Mouse (Mus musculus) liver, embryonic 16.5 days (tissue): Measurements from ENCODE around the gene Kif6. TPM values are rescaled to one million over a fixed set of nuclear protein-coding genes. Genes with fewer than 3 reads are reported as not detected.

Experiments used
- ATAC-seq: fragments of 200-750 bp; cut with Nextera tagmentation; 2 replicates; pipeline ENCODE4 v1.8.0; 2017; ENCODE audit warnings: low read depth, mild to moderate bottlenecking, moderate number of reproducible peaks, moderate library complexity
- H3K27ac ChIP-seq: fragments of 300-500 bp; sonication (generic); 2 replicates; pipeline ENCODE4 v1.5.1; 2014; ENCODE audit warnings: mild to moderate bottlenecking, low read length
- H3K27me3 ChIP-seq: fragments of 300-500 bp; sonication (generic); 2 replicates; pipeline ENCODE4 v1.6.1; 2014; ENCODE audit warnings: low read depth, low read length, mixed read lengths; ENCODE audit not compliant: control insufficient read depth, insufficient read depth
- H3K36me3 ChIP-seq: fragments of 300-500 bp; sonication (generic); 2 replicates; pipeline ENCODE4 v1.6.1; 2014; ENCODE audit warnings: mild to moderate bottlenecking; ENCODE audit not compliant: control insufficient read depth, insufficient read depth
- H3K4me1 ChIP-seq: fragments of 300-500 bp; sonication (generic); 2 replicates; pipeline ENCODE4 v1.6.1; 2014; ENCODE audit warnings: low read depth, low read length, mixed read lengths; ENCODE audit not compliant: control insufficient read depth
- H3K4me2 ChIP-seq: fragments of 300-500 bp; sonication (generic); 2 replicates; pipeline ENCODE4 v1.6.1; 2014; ENCODE audit warnings: low read depth, low read length, mixed read lengths
- H3K4me3 ChIP-seq: fragments of 300-500 bp; sonication (generic); 2 replicates; pipeline ENCODE4 v1.5.1; 2014; ENCODE audit warnings: low read depth, mild to moderate bottlenecking, low read length
- H3K9ac ChIP-seq: fragments of 300-500 bp; sonication (generic); 2 replicates; pipeline ENCODE4 v1.6.1; 2014; ENCODE audit warnings: low read depth, low read length
- H3K9me3 ChIP-seq: fragments of 300-500 bp; sonication (generic); replicated peaks from 2 replicates; pipeline ENCODE4 v1.6.1; 2016; ENCODE audit warnings: low read length; ENCODE audit not compliant: control insufficient read depth
- WGBS: fragments of 180-500 bp; shearing (Covaris S2); extraction: QIAGEN DNeasy Blood & Tissue Kit; methylation state at CpG from one replicate; pipeline ENCODE4 v1.1.7; 2014; ENCODE audit not compliant: insufficient replicate concordance; 5-methylcytosine and 5-hydroxymethylcytosine counted together
- polyA plus RNA-seq: library from polyadenylated mRNA; unstranded; fragments of >200 nt; fragmentation: Nextera tagmentation; extraction: Ambion mirVana; gene quantifications from 2 replicates; pipeline ENCODE4 v1.2.1, GENCODE M21; 2015

Gene Kif6
- polyA plus RNA-seq, 1 experiment from 2014 or later, result 0.11 TPM

- no peak for ATAC-seq
- Histone ChIP-seq H3K27ac (no peak overlapping the region), H3K9ac (no peak overlapping the region), H3K9me3 (no peaks in the 10 kb centered on the region; the same call in 1 of the 2 replicates), H3K4me2 (no peak overlapping the region), H3K36me3 (no peaks in the 10 kb centered on the region), H3K4me3 (no peak overlapping the region), H3K27me3 (no peaks in the 10 kb centered on the region), H3K4me1 (no peaks in the 10 kb centered on the region)
- 59% methylated on average over 7 of the region's 7 CpGs for WGBS
These were observed 34.5 kb downstream of the Kif6 start for GRCm38 (mm10) chr17:49649394-49649793.

GRCm38 (mm10) chr17:49650366-49650765 is 35.4 kb downstream of the Kif6 start:
- no peak overlapping the region for H3K27ac ChIP-seq
- H3K27me3 ChIP-seq, result no peaks in the 10 kb centered on the region
- no peaks in the 10 kb centered on the region; the same call in 1 of the 2 replicates for H3K9me3 ChIP-seq
- WGBS, result 51% methylated on average over 4 of the region's 4 CpGs
- H3K4me1 ChIP-seq, result no peaks in the 10 kb centered on the region
- no peaks in the 10 kb centered on the region for H3K36me3 ChIP-seq
- H3K4me2 ChIP-seq, result no peak overlapping the region
- ATAC-seq, result no peak
- H3K4me3 ChIP-seq, result no peak overlapping the region
- H3K9ac ChIP-seq, result no peak overlapping the region

GRCm38 (mm10) chr17:49652357-49652756 is 37.4 kb downstream of the Kif6 start:
- Histone ChIP-seq H3K27me3 (no peaks in the 10 kb centered on the region), H3K27ac (no peak overlapping the region), H3K4me2 (no peak overlapping the region), H3K36me3 (no peaks in the 10 kb centered on the region), H3K4me1 (no peaks in the 10 kb centered on the region), H3K9me3 (no peaks in the 10 kb centered on the region; the same call in 1 of the 2 replicates), H3K4me3 (no peak overlapping the region), H3K9ac (no peak overlapping the region)
- no peak for ATAC-seq
- 46% methylated on average over 3 of the region's 3 CpGs for WGBS

- no peak for ATAC-seq
- H3K4me1 ChIP-seq, result no peaks in the 10 kb centered on the region
- 61% methylated on average over 5 of the region's 5 CpGs for WGBS
- H3K27me3 ChIP-seq, result no peaks in the 10 kb centered on the region
- H3K4me3 ChIP-seq, result no peak overlapping the region
- H3K27ac ChIP-seq, result no peak overlapping the region
- H3K36me3 ChIP-seq, result no peaks in the 10 kb centered on the region
- H3K9ac ChIP-seq, result no peak overlapping the region
- H3K4me2 ChIP-seq, result no peak overlapping the region
- no peaks in the 10 kb centered on the region; the same call in 1 of the 2 replicates for H3K9me3 ChIP-seq
These were observed 37.9 kb downstream of the Kif6 start for GRCm38 (mm10) chr17:49652800-49653199.

- no peaks in the 10 kb centered on the region for H3K9me3 ChIP-seq
- H3K9ac ChIP-seq, result no peak overlapping the region
- no peaks in the 10 kb centered on the region for H3K27me3 ChIP-seq
- H3K36me3 ChIP-seq, result no peaks in the 10 kb centered on the region
- H3K4me1 ChIP-seq, result no peaks in the 10 kb centered on the region
- ATAC-seq, result no peak
- no peak overlapping the region for H3K4me2 ChIP-seq
- no peak overlapping the region for H3K27ac ChIP-seq
- WGBS, result 64% methylated on average over 6 of the region's 6 CpGs
- no peak overlapping the region for H3K4me3 ChIP-seq
These were observed 46.7 kb downstream of the Kif6 start for GRCm38 (mm10) chr17:49661626-49662025.

- no peak for ATAC-seq
- Histone ChIP-seq H3K27me3 (no peaks in the 10 kb centered on the region), H3K36me3 (no peaks in the 10 kb centered on the region), H3K27ac (no peak overlapping the region), H3K4me3 (no peak overlapping the region), H3K9ac (no peak overlapping the region), H3K9me3 (no peaks in the 10 kb centered on the region), H3K4me2 (no peak overlapping the region), H3K4me1 (no peaks in the 10 kb centered on the region)
- whole genome bisulfite sequencing, result 67% methylated on average over 5 of the region's 5 CpGs
These were observed 51.8 kb downstream of the Kif6 start for GRCm38 (mm10) chr17:49666728-49667127.

- WGBS, result 60% methylated on average over 6 of the region's 6 CpGs
- no peak overlapping the region for H3K4me3 ChIP-seq
- no peaks in the 10 kb centered on the region for H3K9me3 ChIP-seq
- no peaks in the 10 kb centered on the region for H3K36me3 ChIP-seq
- H3K4me1 ChIP-seq, result no peaks in the 10 kb centered on the region
- H3K27me3 ChIP-seq, result no peaks in the 10 kb centered on the region
- ATAC-seq, result no peak
- H3K9ac ChIP-seq, result no peak overlapping the region
- H3K4me2 ChIP-seq, result no peak overlapping the region
- no peak overlapping the region for H3K27ac ChIP-seq
These were observed 53.4 kb downstream of the Kif6 start for GRCm38 (mm10) chr17:49668296-49668695.

GRCm38 (mm10) chr17:49671921-49672339 is 57.0 kb downstream of the Kif6 start:
- Histone ChIP-seq H3K9me3 (no peaks in the 10 kb centered on the region), H3K4me1 (no peaks in the 10 kb centered on the region), H3K4me2 (no peak overlapping the region), H3K4me3 (no peak overlapping the region), H3K27ac (no peak overlapping the region), H3K9ac (no peak overlapping the region), H3K27me3 (no peaks in the 10 kb centered on the region), H3K36me3 (no peaks in the 10 kb centered on the region)
- WGBS, result 71% methylated on average over 6 of the region's 6 CpGs
- no peak for ATAC-seq

GRCm38 (mm10) chr17:49672421-49672820 is 57.5 kb downstream of the Kif6 start:
- H3K4me1 ChIP-seq, result no peaks in the 10 kb centered on the region
- H3K27me3 ChIP-seq, result no peaks in the 10 kb centered on the region
- WGBS, result 62% methylated on average over 5 of the region's 5 CpGs
- H3K4me2 ChIP-seq, result no peak overlapping the region
- no peak overlapping the region for H3K9ac ChIP-seq
- no peaks in the 10 kb centered on the region for H3K36me3 ChIP-seq
- no peak for ATAC-seq
- no peaks in the 10 kb centered on the region for H3K9me3 ChIP-seq
- H3K4me3 ChIP-seq, result no peak overlapping the region
- no peak overlapping the region for H3K27ac ChIP-seq
